Mouse (Mus musculus): ENCODE results near the gene Ppp1r14d. TPM values are rescaled to one million over a fixed set of nuclear protein-coding genes. Genes with fewer than 3 reads are reported as not detected.

The Ppp1r14d gene
- polyA plus RNA-seq, 1 experiment from 2014 or later, result 0.57 TPM

- H3K4me1 ChIP-seq (replicated peaks; ENCODE audit: control insufficient read depth, insufficient read depth), result 0 out of 2 replicates have a peak, but pooled peaks cover 2% of the 10 kb centered on the region
- H3K4me2 ChIP-seq (replicated peaks; ENCODE audit: low read depth), result no peak overlapping the region
- no peak for ATAC-seq (ENCODE audit: low FRiP score, low TSS enrichment)
- no peak for DNase-seq (ENCODE audit: low spot score)
- H3K9ac ChIP-seq (ENCODE audit: low read length), result no peak overlapping the region
- H3K36me3 ChIP-seq (ENCODE audit: control insufficient read depth, insufficient read depth, low read length), result no peaks in the 10 kb centered on the region
- TF ChIP-seq CTCF (IDR thresholded peaks at IDR 0.05; ENCODE audit: low read depth) (no peak), EP300 (optimal IDR thresholded peaks at IDR 0.05) (no peak)
- no peak overlapping the region for H3K4me3 ChIP-seq (ENCODE audit: low read depth, low read length)
- no peaks in the 10 kb centered on the region for H3K27me3 ChIP-seq (ENCODE audit: control insufficient read depth, insufficient read depth, low read length)
- no peaks in the 10 kb centered on the region for H3K9me3 ChIP-seq (ENCODE audit: control insufficient read depth, low read length)
- 88% methylated on average over 2 of the region's 2 CpGs for WGBS
- H3K27ac ChIP-seq (replicated peaks), result no peak overlapping the region
Measured at GRCm38 (mm10) chr2:119170282-119170681, 59.4 kb downstream of the Ppp1r14d start.

Other genes with a start within 250 kb of the Ppp1r14d start
- gene Ccdc32, start 200.5 kb downstream of the Ppp1r14d start, polyA plus RNA-seq (2015; fragmentation: Nextera tagmentation; extraction: Ambion mirVana), result 20.7 and 21.3 TPM in 2 replicates
- gene Rpusd2, start 195.1 kb downstream of the Ppp1r14d start, polyA plus RNA-seq (2015; fragmentation: Nextera tagmentation; extraction: Ambion mirVana), result 1.8 and 2.0 TPM in 2 replicates
- 9.9 and 15.5 TPM in 2 replicates for gene Knl1, start 182.8 kb downstream of the Ppp1r14d start, polyA plus RNA-seq (2015; fragmentation: Nextera tagmentation; extraction: Ambion mirVana)
- gene Rad51, start 117.1 kb downstream of the Ppp1r14d start, polyA plus RNA-seq (2015; fragmentation: Nextera tagmentation; extraction: Ambion mirVana), result 11.2 and 12.9 TPM in 2 replicates
- gene Rmdn3, start 72.9 kb downstream of the Ppp1r14d start, polyA plus RNA-seq (2015; fragmentation: Nextera tagmentation; extraction: Ambion mirVana), result 40.1 and 40.5 TPM in 2 replicates
- 1.3 and 1.5 TPM in 2 replicates for gene Gchfr, start 62.1 kb downstream of the Ppp1r14d start, polyA plus RNA-seq (2015; fragmentation: Nextera tagmentation; extraction: Ambion mirVana)
- 4.3 and 4.9 TPM in 2 replicates for gene Gm14137, start 55.4 kb downstream of the Ppp1r14d start, polyA plus RNA-seq (2015; fragmentation: Nextera tagmentation; extraction: Ambion mirVana)
- 28.5 and 30.9 TPM in 2 replicates for gene Zfyve19, start 21.3 kb downstream of the Ppp1r14d start, polyA plus RNA-seq (2015; fragmentation: Nextera tagmentation; extraction: Ambion mirVana)
- 11.7 and 12.5 TPM in 2 replicates for gene Dnajc17, start 21.1 kb downstream of the Ppp1r14d start, polyA plus RNA-seq (2015; fragmentation: Nextera tagmentation; extraction: Ambion mirVana)
- 70.9 and 80.2 TPM in 2 replicates for gene Spint1, start 7.5 kb upstream of the Ppp1r14d start, polyA plus RNA-seq (2015; fragmentation: Nextera tagmentation; extraction: Ambion mirVana)
- gene Rhov, start 41.4 kb upstream of the Ppp1r14d start, polyA plus RNA-seq (2015; fragmentation: Nextera tagmentation; extraction: Ambion mirVana), result 17.0 and 19.4 TPM in 2 replicates
- 7.7 and 8.0 TPM in 2 replicates for gene Vps18, start 58.8 kb upstream of the Ppp1r14d start, polyA plus RNA-seq (2015; fragmentation: Nextera tagmentation; extraction: Ambion mirVana)
- gene Dll4, start 95.9 kb upstream of the Ppp1r14d start, polyA plus RNA-seq (2015; fragmentation: Nextera tagmentation; extraction: Ambion mirVana), result 3.7 TPM in 2 replicates
- gene Chac1, start 121.3 kb upstream of the Ppp1r14d start, polyA plus RNA-seq (2015; fragmentation: Nextera tagmentation; extraction: Ambion mirVana), result 2.0 and 2.6 TPM in 2 replicates
- 1.9 and 2.0 TPM in 2 replicates for gene Ino80, start 247.8 kb upstream of the Ppp1r14d start, polyA plus RNA-seq (2015; fragmentation: Nextera tagmentation; extraction: Ambion mirVana)